ENCODE assay signal across 12 mouse cellular contexts in the genomic region with DNA sequence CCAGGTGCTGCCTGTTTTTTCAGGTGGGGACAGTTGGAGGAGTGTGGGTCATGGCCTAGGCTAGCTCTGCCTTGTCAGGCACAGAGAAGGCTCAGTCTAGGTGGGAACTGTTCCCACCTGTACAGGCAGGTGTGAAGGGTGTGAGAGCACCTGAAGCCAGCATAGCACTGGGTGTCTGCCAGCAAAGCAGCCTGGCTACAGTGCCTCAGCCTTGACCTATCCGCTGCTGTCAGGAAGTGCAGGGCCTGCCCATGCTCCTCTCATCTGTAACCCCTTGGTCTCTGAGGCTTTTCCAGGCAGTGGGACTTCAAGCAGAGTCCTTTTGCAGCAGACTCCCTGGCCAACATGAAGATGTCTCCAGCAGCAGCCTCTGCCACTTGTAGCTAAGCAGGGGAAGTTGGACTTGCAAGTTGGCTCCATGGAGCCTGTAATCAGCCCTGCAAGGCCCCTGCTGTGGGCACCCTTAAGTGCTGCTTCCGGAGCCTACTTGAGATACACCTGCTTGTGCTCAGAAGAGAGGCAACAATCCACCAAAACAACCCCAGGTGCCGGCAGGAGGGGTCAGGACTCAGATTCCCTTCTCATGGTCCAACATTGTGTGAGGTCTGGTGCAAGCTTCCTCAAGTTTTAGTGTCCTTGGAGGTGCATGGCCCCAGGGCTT. TPM values are rescaled to one million over a fixed set of nuclear protein-coding genes. Genes with fewer than 3 reads are reported as not detected.
DNase-seq lines count a peak whose midpoint lies in the region; ATAC-seq lines count a peak whose summit lies in the region.
"Had no signal": no experiment of that assay in that cellular context is flagged by ENCODE, and none has a peak within 500 bp of the region (broad histone marks: within the 10 kb centered on the region; RNA-seq: fewer than 3 reads in every experiment).

No protein-coding gene starts in this region.

- H3K27me3 ChIP-seq in heart, embryonic 12.5 days (replicated peaks): no peaks in the 10 kb centered on the region
- no peaks in the 10 kb centered on the region for H3K27me3 ChIP-seq in midbrain, embryonic 13.5 days
- H3K27me3 ChIP-seq in midbrain, embryonic 11.5 days (ENCODE audit: control insufficient read depth, insufficient read depth, low read length): no peaks in the 10 kb centered on the region
- H3K27me3 ChIP-seq: limb, embryonic 15.5 days had no signal

- no peaks in the 10 kb centered on the region for H3K9me3 ChIP-seq in heart, embryonic 12.5 days (replicated peaks)
- H3K9me3 ChIP-seq in midbrain, embryonic 13.5 days: no peaks in the 10 kb centered on the region
- no peaks in the 10 kb centered on the region for H3K9me3 ChIP-seq in midbrain, embryonic 11.5 days (ENCODE audit: control insufficient read depth, low read length)
- H3K9me3 ChIP-seq: limb, embryonic 15.5 days had no signal

- no peak overlapping the region for H3K4me2 ChIP-seq in heart, embryonic 12.5 days
- H3K4me2 ChIP-seq in midbrain, embryonic 13.5 days (replicated peaks): no peak overlapping the region; the same call in 1 of the 2 replicates
- H3K4me2 ChIP-seq in midbrain, embryonic 11.5 days: no peak overlapping the region
- H3K4me2 ChIP-seq: limb, embryonic 15.5 days had no signal

- no peak for ATAC-seq in heart, embryonic 12.5 days (ENCODE audit: insufficient number of reproducible peaks, low FRiP score)
- no peak for ATAC-seq in midbrain, embryonic 13.5 days
- ATAC-seq in midbrain, embryonic 11.5 days (ENCODE audit: low FRiP score): no peak
- ATAC-seq in megakaryocyte-erythroid progenitor cell, adult 5-6 weeks (replicated peaks; ENCODE audit: low FRiP score, low TSS enrichment, poor library complexity, severe bottlenecking): 0 out of 2 replicates have a peak, but pooled peaks have one; percentile 9

- H3K36me3 ChIP-seq in heart, embryonic 12.5 days: peaks cover 34% of the 10 kb centered on the region
- peaks cover 9% of the 10 kb centered on the region for H3K36me3 ChIP-seq in midbrain, embryonic 13.5 days
- H3K36me3 ChIP-seq in midbrain, embryonic 11.5 days (ENCODE audit: control insufficient read depth, insufficient read depth, low read length): no peaks in the 10 kb centered on the region

- peak overlapping the region; percentile 27; the same call in 1 of the 2 replicates for H3K9ac ChIP-seq in heart, embryonic 12.5 days
- peak overlapping the region; percentile 36; the same call in 1 of the 2 replicates for H3K9ac ChIP-seq in midbrain, embryonic 13.5 days (replicated peaks)
- H3K9ac ChIP-seq in midbrain, embryonic 11.5 days (ENCODE audit: low read length): no peak overlapping the region
- H3K9ac ChIP-seq: limb, embryonic 15.5 days had no signal

- H3K4me3 ChIP-seq in heart, embryonic 12.5 days: no peak overlapping the region
- no peak overlapping the region for H3K4me3 ChIP-seq in midbrain, embryonic 13.5 days (replicated peaks)
- no peak overlapping the region for H3K4me3 ChIP-seq in midbrain, embryonic 11.5 days (ENCODE audit: low read depth, low read length)
- H3K4me3 ChIP-seq: erythroblast, embryonic 14.5 days; limb, embryonic 15.5 days had no signal

- no peak for DNase-seq in heart, adult 18-20 months
- no peak for DNase-seq in midbrain, embryonic 11.5 days (ENCODE audit: low spot score, missing footprints)
- peak; percentile 48 to 67 for DNase-seq in thymus, postnatal 36 days
- DNase-seq in layer of hippocampus, postnatal 25 days (ENCODE audit: extremely low spot score in 1 of 2, low spot score in 1 of 2): no peak
- DNase-seq in right cerebral cortex, adult 2 months (ENCODE audit: low spot score in 2 of 2): no peak
- DNase-seq: heart, adult 11 months had no signal

- peaks cover 72% of the 10 kb centered on the region for H3K4me1 ChIP-seq in heart, embryonic 12.5 days (replicated peaks)
- peaks cover 80% of the 10 kb centered on the region for H3K4me1 ChIP-seq in midbrain, embryonic 13.5 days (replicated peaks)
- peaks cover 5% of the 10 kb centered on the region for H3K4me1 ChIP-seq in midbrain, embryonic 11.5 days (ENCODE audit: control insufficient read depth, insufficient read depth, low read length)

- 58% methylated on average over 3 of the region's 3 CpGs for WGBS in heart, embryonic 12.5 days
- 66% methylated on average over 3 of the region's 3 CpGs for WGBS in midbrain, embryonic 13.5 days
- WGBS in midbrain, embryonic 11.5 days: 74% methylated on average over 3 of the region's 3 CpGs

- H3K27ac ChIP-seq in heart, embryonic 12.5 days (ENCODE audit: poor library complexity, severe bottlenecking): no peak overlapping the region
- H3K27ac ChIP-seq in midbrain, embryonic 13.5 days: peak overlapping the region; percentile 81
- no peak overlapping the region; the same call in 1 of the 2 replicates for H3K27ac ChIP-seq in midbrain, embryonic 11.5 days (ENCODE audit: low read depth, low read length)
- H3K27ac ChIP-seq: kidney, postnatal 0 days; limb, embryonic 15.5 days had no signal

RNA-seq across cellular contexts. Expression of a gene that starts 55.8 kb away (rescaled TPM):
- 22.2 and 29.9 TPM in 2 replicates for polyA plus RNA-seq in heart, embryonic 12.5 days (2016; fragmentation: Nextera tagmentation; extraction: Ambion mirVana)
- total RNA-seq in heart, adult 18-20 months (2021): 10 to 100 TPM; 18.0 to 23.0 TPM
- 32.7 and 33.8 TPM in 2 replicates for polyA plus RNA-seq in midbrain, embryonic 13.5 days (2015; fragmentation: Nextera tagmentation; extraction: Ambion mirVana)
- polyA plus RNA-seq in midbrain, embryonic 11.5 days (2014; fragmentation: Nextera tagmentation; extraction: Ambion mirVana): 19.0 and 23.9 TPM in 2 replicates
- total RNA-seq in megakaryocyte-erythroid progenitor cell, adult 5-6 weeks (2014; fragmentation: Nextera tagmentation): 55.9 and 58.6 TPM in 2 replicates
- total RNA-seq in megakaryocyte-erythroid progenitor cell, adult 5-6 weeks (2017): 5.9 and 8.3 TPM in 2 replicates
- total RNA-seq in layer of hippocampus, postnatal 25 days (2021): 10 to 100 TPM; 60.2 to 76.4 TPM

Comparison
In these comparisons a context has a peak if more than half of its experiments do, and no peak if none do; other contexts are left out.
1. DNase-seq: peak in thymus, postnatal 36 days (2 of 2); none in heart, adult 18-20 months (0 of 2), midbrain, embryonic 11.5 days (single experiment), layer of hippocampus, postnatal 25 days (0 of 2) and right cerebral cortex, adult 2 months (0 of 2).